Mouse (Mus musculus) midbrain, embryonic 10.5 days (tissue): Measurements from ENCODE around the gene Pde4d. TPM values are rescaled to one million over a fixed set of nuclear protein-coding genes. Genes with fewer than 3 reads are reported as not detected.

Source experiments
- DNase-seq: peaks from one replicate; pipeline ENCODE4 v3.0.0-alpha.2; 2017; ENCODE audit warnings: low spot score
- H3K27ac ChIP-seq: fragments of 300-500 bp; sonication (generic); replicated peaks from 2 replicates; pipeline ENCODE4 v1.5.1; 2016; ENCODE audit warnings: mild to moderate bottlenecking
- H3K27me3 ChIP-seq: fragments of 300-500 bp; sonication (generic); 2 replicates; pipeline ENCODE4 v1.6.1; 2016; ENCODE audit warnings: low read depth, mild to moderate bottlenecking; ENCODE audit not compliant: poor library complexity, severe bottlenecking
- H3K36me3 ChIP-seq: fragments of 300-500 bp; sonication (generic); 2 replicates; pipeline ENCODE4 v1.6.1; 2016; ENCODE audit warnings: mild to moderate bottlenecking, moderate library complexity
- H3K4me1 ChIP-seq: fragments of 300-500 bp; sonication (generic); 2 replicates; pipeline ENCODE4 v1.6.1; 2016
- H3K4me3 ChIP-seq: fragments of 300-500 bp; sonication (generic); 2 replicates; pipeline ENCODE4 v1.5.1; 2016; ENCODE audit warnings: mild to moderate bottlenecking, moderate library complexity
- H3K9me3 ChIP-seq: fragments of 300-500 bp; sonication (generic); replicated peaks from 2 replicates; pipeline ENCODE4 v1.6.1; 2016; ENCODE audit warnings: mild to moderate bottlenecking
- WGBS: fragments of 180-500 bp; shearing (Covaris S2); methylation state at CpG from one replicate; pipeline ENCODE4 v1.1.7; 2016; 5-methylcytosine and 5-hydroxymethylcytosine counted together
- polyA plus RNA-seq: library from polyadenylated mRNA; unstranded; fragments of >200 nt; fragmentation: Nextera tagmentation; extraction: Ambion mirVana; gene quantifications from 2 replicates; pipeline ENCODE4 v1.2.1, GENCODE M21; 2016

Pde4d gene
- polyA plus RNA-seq, 1 experiment from 2014 or later: 10.8 TPM

DNA sequence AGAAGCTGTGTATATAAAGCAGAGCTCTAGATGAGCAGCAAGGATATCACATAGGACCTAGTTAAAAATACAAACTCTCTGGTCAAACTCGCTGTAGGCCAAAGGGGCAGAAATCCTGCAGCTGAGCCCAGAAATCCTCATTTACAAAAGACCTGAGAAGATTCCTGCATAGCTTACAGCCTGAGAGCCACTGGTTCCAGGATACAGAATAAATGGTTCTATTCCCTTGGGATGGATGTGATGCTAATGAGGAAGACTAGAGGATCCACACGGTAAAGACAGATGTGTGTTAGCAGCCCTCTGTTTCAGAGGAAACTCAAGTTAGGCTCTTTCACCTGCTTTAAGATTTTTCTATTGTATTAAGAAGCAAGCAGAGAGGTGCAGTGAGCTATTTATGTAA lies 1041.1 kb downstream of the Pde4d start:
- Histone ChIP-seq H3K27ac (no peak overlapping the region), H3K4me1 (peaks cover 18% of the 10 kb centered on the region), H3K36me3 (no peaks in the 10 kb centered on the region), H3K27me3 (no peaks in the 10 kb centered on the region), H3K4me3 (no peak overlapping the region), H3K9me3 (no peaks in the 10 kb centered on the region)
- 60% methylated on average over 2 of the region's 2 CpGs for WGBS
- no peak for DNase-seq

- Histone ChIP-seq H3K27ac (no peak overlapping the region), H3K9me3 (no peaks in the 10 kb centered on the region), H3K4me1 (peaks cover 14% of the 10 kb centered on the region), H3K4me3 (no peak overlapping the region), H3K27me3 (no peaks in the 10 kb centered on the region), H3K36me3 (no peaks in the 10 kb centered on the region)
- 54% methylated on average over 4 of the region's 4 CpGs for WGBS
- no peak for DNase-seq
Observed at GRCm38 (mm10) chr13:109491829-109492228, 1042.1 kb downstream of the Pde4d start.

DNA sequence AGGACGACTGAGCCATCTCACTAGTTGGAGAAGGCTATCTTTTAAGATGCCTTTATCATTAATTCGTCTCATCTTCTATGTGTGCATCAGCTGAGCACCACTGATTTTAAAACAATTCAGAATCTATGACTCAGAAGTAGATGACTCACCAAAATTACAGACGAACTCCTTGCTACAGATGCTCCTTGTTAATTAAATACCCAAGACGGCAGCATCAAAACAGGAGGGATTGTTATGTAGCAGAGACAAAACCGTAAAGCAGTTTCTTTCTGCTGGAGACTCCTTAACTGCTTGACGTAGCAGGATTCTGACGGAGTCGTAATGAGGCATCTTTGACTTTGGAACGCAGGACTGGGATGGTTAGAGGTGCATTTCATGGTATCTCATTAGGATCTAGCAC lies 1050.6 kb downstream of the Pde4d start:
- H3K9me3 ChIP-seq: no peaks in the 10 kb centered on the region
- H3K27me3 ChIP-seq: no peaks in the 10 kb centered on the region
- H3K4me3 ChIP-seq: no peak overlapping the region
- H3K4me1 ChIP-seq: no peaks in the 10 kb centered on the region
- no peaks in the 10 kb centered on the region for H3K36me3 ChIP-seq
- DNase-seq: no peak
- H3K27ac ChIP-seq: no peak overlapping the region
- 93% methylated on average over 9 of the region's 9 CpGs for WGBS

DNA sequence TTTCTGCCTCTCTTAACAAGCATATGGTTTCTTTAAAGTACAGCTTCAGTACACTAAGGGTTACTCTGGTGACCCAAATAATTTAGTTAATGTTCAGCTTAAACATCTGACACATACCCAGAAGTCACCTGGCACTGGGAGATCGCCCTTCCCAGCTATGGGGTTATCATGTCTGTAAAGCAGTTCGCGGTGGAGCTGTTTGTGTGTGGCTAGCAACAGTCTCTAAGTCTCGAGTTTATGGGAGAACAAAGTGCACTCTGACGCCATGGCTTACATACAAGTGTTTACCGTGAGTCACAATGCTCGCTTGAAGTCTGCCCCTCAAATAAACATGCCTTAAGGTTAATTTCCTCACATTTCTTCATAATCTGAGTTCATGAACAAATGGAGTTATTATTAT lies 1053.0 kb downstream of the Pde4d start:
- 94% methylated on average over 7 of the region's 7 CpGs for WGBS
- Histone ChIP-seq H3K36me3 (no peaks in the 10 kb centered on the region), H3K27ac (no peak overlapping the region), H3K9me3 (no peaks in the 10 kb centered on the region), H3K4me1 (no peaks in the 10 kb centered on the region), H3K4me3 (no peak overlapping the region), H3K27me3 (no peaks in the 10 kb centered on the region)
- DNase-seq: no peak

GRCm38 (mm10) chr13:109506754-109507153 lies 1057.0 kb downstream of the Pde4d start:
- Histone ChIP-seq H3K9me3 (no peaks in the 10 kb centered on the region), H3K36me3 (no peaks in the 10 kb centered on the region), H3K4me1 (no peaks in the 10 kb centered on the region), H3K27me3 (no peaks in the 10 kb centered on the region), H3K4me3 (no peak overlapping the region), H3K27ac (no peak overlapping the region)
- WGBS: 92% methylated on average over 7 of the region's 7 CpGs
- DNase-seq: no peak

GRCm38 (mm10) chr13:109508472-109508871 lies 1058.7 kb downstream of the Pde4d start:
- Histone ChIP-seq H3K36me3 (no peaks in the 10 kb centered on the region), H3K27me3 (no peaks in the 10 kb centered on the region), H3K27ac (no peak overlapping the region), H3K4me3 (no peak overlapping the region), H3K4me1 (no peaks in the 10 kb centered on the region), H3K9me3 (no peaks in the 10 kb centered on the region)
- WGBS: 88% methylated on average over 4 of the region's 4 CpGs
- no peak for DNase-seq

GRCm38 (mm10) chr13:109518194-109518593 lies 1068.4 kb downstream of the Pde4d start:
- WGBS: 84% methylated on average over 1 of the region's 1 CpGs
- Histone ChIP-seq H3K4me1 (peaks cover 15% of the 10 kb centered on the region), H3K9me3 (no peaks in the 10 kb centered on the region), H3K4me3 (no peak overlapping the region), H3K27me3 (no peaks in the 10 kb centered on the region), H3K36me3 (no peaks in the 10 kb centered on the region), H3K27ac (no peak overlapping the region)
- DNase-seq: no peak

DNA sequence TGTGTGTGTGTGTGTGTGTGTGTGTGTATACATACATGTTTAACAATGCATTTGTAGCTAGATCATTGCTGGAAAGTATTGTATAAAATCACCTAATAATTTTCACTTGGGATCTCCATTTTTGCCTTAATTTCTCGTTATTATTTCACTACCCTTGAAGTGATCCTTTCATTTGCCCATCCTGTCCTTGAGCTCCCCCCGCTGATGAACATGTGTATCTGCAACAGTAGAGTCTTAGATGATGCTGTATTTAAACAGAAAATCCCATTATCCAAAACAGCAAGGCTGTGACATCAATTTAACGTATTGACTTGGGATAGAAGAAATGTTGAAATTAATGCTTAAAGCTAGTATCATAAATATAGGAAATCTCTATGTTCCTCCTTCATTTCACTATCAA lies 1069.7 kb downstream of the Pde4d start:
- Histone ChIP-seq H3K36me3 (no peaks in the 10 kb centered on the region), H3K4me3 (no peak overlapping the region), H3K27me3 (no peaks in the 10 kb centered on the region), H3K4me1 (peaks cover 15% of the 10 kb centered on the region), H3K27ac (no peak overlapping the region), H3K9me3 (no peaks in the 10 kb centered on the region)
- no peak for DNase-seq
- WGBS: 45% methylated on average over 3 of the region's 3 CpGs

- Histone ChIP-seq H3K27ac (no peak overlapping the region), H3K4me3 (no peak overlapping the region), H3K36me3 (no peaks in the 10 kb centered on the region), H3K9me3 (no peaks in the 10 kb centered on the region), H3K27me3 (no peaks in the 10 kb centered on the region), H3K4me1 (peaks cover 15% of the 10 kb centered on the region)
- 82% methylated on average over 2 of the region's 2 CpGs for WGBS
- DNase-seq: no peak
Observed at GRCm38 (mm10) chr13:109519966-109520646, 1070.4 kb downstream of the Pde4d start.

- 64% methylated on average over 3 of the region's 3 CpGs for WGBS
- Histone ChIP-seq H3K27ac (no peak overlapping the region), H3K4me1 (peaks cover 13% of the 10 kb centered on the region; the same call in 1 of the 2 replicates), H3K27me3 (no peaks in the 10 kb centered on the region), H3K4me3 (no peak overlapping the region), H3K36me3 (no peaks in the 10 kb centered on the region), H3K9me3 (no peaks in the 10 kb centered on the region)
- no peak for DNase-seq
Observed at GRCm38 (mm10) chr13:109533838-109534523, 1084.2 kb downstream of the Pde4d start.

GRCm38 (mm10) chr13:109534709-109535284 lies 1085.0 kb downstream of the Pde4d start:
- 87% methylated on average over 5 of the region's 5 CpGs for WGBS
- H3K27me3 ChIP-seq: no peaks in the 10 kb centered on the region
- H3K9me3 ChIP-seq: no peaks in the 10 kb centered on the region
- no peaks in the 10 kb centered on the region for H3K36me3 ChIP-seq
- no peak overlapping the region for H3K4me3 ChIP-seq
- peaks cover 13% of the 10 kb centered on the region; the same call in 1 of the 2 replicates for H3K4me1 ChIP-seq
- DNase-seq: no peak
- no peak overlapping the region for H3K27ac ChIP-seq

- H3K27ac ChIP-seq: no peak overlapping the region
- 77% methylated on average over 4 of the region's 4 CpGs for WGBS
- no peaks in the 10 kb centered on the region for H3K9me3 ChIP-seq
- peaks cover 13% of the 10 kb centered on the region; the same call in 1 of the 2 replicates for H3K4me1 ChIP-seq
- no peaks in the 10 kb centered on the region for H3K36me3 ChIP-seq
- H3K27me3 ChIP-seq: no peaks in the 10 kb centered on the region
- no peak for DNase-seq
- no peak overlapping the region for H3K4me3 ChIP-seq
Observed at GRCm38 (mm10) chr13:109536636-109537035, 1086.9 kb downstream of the Pde4d start.

DNA sequence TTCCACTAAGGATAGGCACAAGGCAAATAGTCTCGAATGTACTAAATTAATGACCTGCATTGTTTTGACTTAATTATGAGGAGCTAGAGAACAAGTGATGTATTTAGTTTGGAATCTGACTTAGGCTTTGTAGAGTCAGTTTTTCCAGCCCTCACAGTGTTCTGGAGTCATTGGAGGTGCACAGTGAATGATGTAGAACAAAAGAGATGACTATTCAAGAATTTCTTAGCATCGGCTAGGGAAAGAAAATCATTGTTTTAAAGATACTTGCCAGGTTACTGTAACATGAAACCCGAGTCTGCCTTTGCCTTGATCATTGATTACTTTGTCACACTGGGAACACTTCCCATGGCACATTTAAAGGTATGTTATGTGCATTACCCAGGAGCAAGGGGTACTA lies 1089.6 kb downstream of the Pde4d start:
- no peaks in the 10 kb centered on the region for H3K9me3 ChIP-seq
- H3K27me3 ChIP-seq: no peaks in the 10 kb centered on the region
- no peak overlapping the region for H3K4me3 ChIP-seq
- H3K36me3 ChIP-seq: no peaks in the 10 kb centered on the region
- no peak overlapping the region for H3K27ac ChIP-seq
- WGBS: 70% methylated on average over 3 of the region's 3 CpGs
- no peak for DNase-seq
- peaks cover 6% of the 10 kb centered on the region; the same call in 1 of the 2 replicates for H3K4me1 ChIP-seq
